15 mouse cellular contexts compared by ENCODE assay signal in the genomic region with DNA sequence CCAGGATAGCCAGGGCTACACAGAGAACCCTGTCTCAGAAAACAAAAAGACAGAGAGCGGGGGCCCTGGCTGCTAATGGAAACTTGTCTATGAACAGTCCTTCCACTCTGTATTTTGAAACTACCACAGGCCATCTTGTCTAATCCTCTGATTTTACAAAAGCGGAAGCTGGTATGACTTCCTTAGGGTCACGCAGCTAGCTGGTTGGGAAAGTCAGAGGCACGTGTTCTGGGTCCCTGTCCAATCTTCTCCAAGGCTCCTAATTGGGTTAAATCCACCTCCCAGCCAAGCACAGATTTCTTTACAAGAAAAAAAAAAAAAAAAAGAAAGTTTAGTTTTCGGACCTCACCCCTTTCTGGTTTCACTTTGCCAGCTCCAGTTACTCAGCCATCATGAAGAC. TPM values are rescaled to one million over a fixed set of nuclear protein-coding genes. Genes with fewer than 3 reads are reported as not detected.
A peak's percentile ranks its signal among the peaks of the same experiment; 100 is the strongest.
DNase-seq lines count a peak whose midpoint lies in the region; ATAC-seq and TF ChIP-seq lines count a peak whose summit lies in the region.
"Had no signal": no experiment of that assay in that cellular context is flagged by ENCODE, and none has a peak within 500 bp of the region (broad histone marks: within the 10 kb centered on the region; RNA-seq: fewer than 3 reads in every experiment).

No protein-coding gene starts in this region.

- H3K36me3 ChIP-seq in liver, postnatal 0 days (replicated peaks; ENCODE audit: insufficient read depth, low read length) = no peaks in the 10 kb centered on the region
- no peaks in the 10 kb centered on the region for H3K36me3 ChIP-seq in neural tube, embryonic 15.5 days
- no peaks in the 10 kb centered on the region for H3K36me3 ChIP-seq in intestine, embryonic 15.5 days
- H3K36me3 ChIP-seq: forebrain, embryonic 12.5 days; limb, embryonic 12.5 days; neural tube, embryonic 12.5 days had no signal

- WGBS in liver, postnatal 0 days (ENCODE audit: insufficient replicate concordance) = 57% methylated on average over 5 of the region's 5 CpGs
- 91% methylated on average over 5 of the region's 5 CpGs for WGBS in neural tube, embryonic 15.5 days
- 88% methylated on average over 5 of the region's 5 CpGs for WGBS in intestine, embryonic 15.5 days

- H3K9ac ChIP-seq in liver, postnatal 0 days (replicated peaks) = no peak overlapping the region
- no peak overlapping the region for H3K9ac ChIP-seq in neural tube, embryonic 15.5 days (replicated peaks)
- no peak overlapping the region for H3K9ac ChIP-seq in intestine, embryonic 15.5 days
- H3K9ac ChIP-seq: forebrain, embryonic 12.5 days; limb, embryonic 12.5 days; neural tube, embryonic 12.5 days had no signal

- TF ChIP-seq EP300 in liver, postnatal 0 days (IDR thresholded peaks at IDR 0.05; ENCODE audit: low read depth) = no peak

- no peaks in the 10 kb centered on the region for H3K27me3 ChIP-seq in liver, postnatal 0 days (ENCODE audit: insufficient read depth, low read length)
- no peaks in the 10 kb centered on the region for H3K27me3 ChIP-seq in neural tube, embryonic 15.5 days (replicated peaks)
- H3K27me3 ChIP-seq in intestine, embryonic 15.5 days (replicated peaks) = no peaks in the 10 kb centered on the region
- H3K27me3 ChIP-seq: forebrain, embryonic 12.5 days; limb, embryonic 12.5 days; neural tube, embryonic 12.5 days had no signal

- H3K4me2 ChIP-seq in liver, postnatal 0 days (ENCODE audit: low read depth, low read length) = no peak overlapping the region
- no peak overlapping the region for H3K4me2 ChIP-seq in neural tube, embryonic 15.5 days
- no peak overlapping the region for H3K4me2 ChIP-seq in intestine, embryonic 15.5 days (replicated peaks)
- H3K4me2 ChIP-seq: forebrain, embryonic 12.5 days; limb, embryonic 12.5 days; neural tube, embryonic 12.5 days had no signal

- ATAC-seq in liver, postnatal 0 days = no peak
- no peak for ATAC-seq in neural tube, embryonic 15.5 days (ENCODE audit: low FRiP score)
- ATAC-seq in intestine, embryonic 15.5 days = no peak
- ATAC-seq: CD4-positive, CD25-positive, alpha-beta regulatory T cell, adult 4 months had no signal

- H3K9me3 ChIP-seq in liver, postnatal 0 days (ENCODE audit: low read length) = no peaks in the 10 kb centered on the region
- no peaks in the 10 kb centered on the region for H3K9me3 ChIP-seq in neural tube, embryonic 15.5 days (replicated peaks)
- H3K9me3 ChIP-seq in intestine, embryonic 15.5 days = no peaks in the 10 kb centered on the region
- H3K9me3 ChIP-seq: limb, embryonic 12.5 days; neural tube, embryonic 12.5 days had no signal

- H3K27ac ChIP-seq in liver, postnatal 0 days (ENCODE audit: low read depth) = peak overlapping the region; percentile 53
- H3K27ac ChIP-seq in neural tube, embryonic 15.5 days (replicated peaks) = no peak overlapping the region
- H3K27ac ChIP-seq in intestine, embryonic 15.5 days = no peak overlapping the region
- H3K27ac ChIP-seq: forebrain, embryonic 12.5 days; limb, embryonic 12.5 days; neural tube, embryonic 12.5 days had no signal

- H3K4me1 ChIP-seq in liver, postnatal 0 days (ENCODE audit: insufficient read depth) = peaks cover 12% of the 10 kb centered on the region
- peaks cover 7% of the 10 kb centered on the region; the same call in 1 of the 2 replicates for H3K4me1 ChIP-seq in neural tube, embryonic 15.5 days
- no peaks in the 10 kb centered on the region; the same call in 1 of the 2 replicates for H3K4me1 ChIP-seq in intestine, embryonic 15.5 days (replicated peaks)
- H3K4me1 ChIP-seq: neural tube, embryonic 12.5 days had no signal

- DNase-seq in heart, adult 8-10 months (ENCODE audit: low spot score) = peak; percentile 35
- DNase-seq in heart, postnatal 4 days = no peak
- DNase-seq in 3134 (ENCODE audit: extremely low read depth, insufficient read length, low spot score) (peak; percentile 69), MN1 (ENCODE audit: low spot score) (peak; percentile 74)
- no peak for DNase-seq in liver, postnatal 0 days
- DNase-seq in cerebellum, adult 9-10 months = no peak
- DNase-seq: gastrocnemius, postnatal 14 days; heart, postnatal 10 days; kidney, adult 11 months had no signal

- H3K4me3 ChIP-seq in liver, postnatal 0 days (ENCODE audit: low read depth, low read length) = no peak overlapping the region
- no peak overlapping the region for H3K4me3 ChIP-seq in neural tube, embryonic 15.5 days (replicated peaks)
- no peak overlapping the region for H3K4me3 ChIP-seq in intestine, embryonic 15.5 days (replicated peaks)
- H3K4me3 ChIP-seq: forebrain, embryonic 12.5 days; limb, embryonic 12.5 days; neural tube, embryonic 12.5 days had no signal

- no peak for TF ChIP-seq CTCF in liver, postnatal 0 days (IDR thresholded peaks at IDR 0.05; ENCODE audit: low read depth)

RNA-seq across cellular contexts. Expression of gene Rab31, which starts 45.8 kb away (rescaled TPM):
- total RNA-seq in heart, adult 8-10 months (2022) = 10 to 100 TPM in 3 of 4 experiments, 1 to 10 TPM in 1; 9.5 to 15.5 (median 12.9) TPM
- 10 to 100 TPM; 39.7 to 42.5 TPM for total RNA-seq in heart, postnatal 4 days (2021)
- 6.5 and 7.2 TPM in 2 replicates for polyA plus RNA-seq in liver, postnatal 0 days (2015; fragmentation: Nextera tagmentation; extraction: Ambion mirVana)
- polyA plus RNA-seq in neural tube, embryonic 15.5 days (2015; fragmentation: Nextera tagmentation; extraction: Ambion mirVana) = 53.2 and 56.8 TPM in 2 replicates
- 26.6 and 32.5 TPM in 2 replicates for polyA plus RNA-seq in intestine, embryonic 15.5 days (2015; fragmentation: Nextera tagmentation; extraction: Ambion mirVana)

RNA-seq across cellular contexts. Expression of gene Ppp4r1, which starts 55.6 kb away (rescaled TPM):
- total RNA-seq in heart, adult 8-10 months (2022) = 10 to 100 TPM; 33.2 to 39.5 (median 37.6) TPM
- total RNA-seq in heart, postnatal 4 days (2021) = 10 to 100 TPM; 79.8 to 83.0 TPM
- polyA plus RNA-seq in liver, postnatal 0 days (2015; fragmentation: Nextera tagmentation; extraction: Ambion mirVana) = 8.0 TPM in 2 replicates
- polyA plus RNA-seq in neural tube, embryonic 15.5 days (2015; fragmentation: Nextera tagmentation; extraction: Ambion mirVana) = 36.3 and 40.1 TPM in 2 replicates
- 32.5 and 35.1 TPM in 2 replicates for polyA plus RNA-seq in intestine, embryonic 15.5 days (2015; fragmentation: Nextera tagmentation; extraction: Ambion mirVana)

Comparison
In these comparisons a context has a peak if more than half of its experiments do, and no peak if none do; other contexts are left out.
1. DNase-seq: peak in heart, adult 8-10 months (single experiment), 3134 (single experiment) and MN1 (single experiment); none in heart, postnatal 4 days (single experiment), liver, postnatal 0 days (single experiment) and cerebellum, adult 9-10 months (single experiment).